Mouse (Mus musculus) lung, postnatal 4 days (tissue): Measurements from ENCODE around the gene Ptger2.
A peak's percentile ranks its signal among the peaks of the same experiment; 100 is the strongest.

Experiments used
- DNase-seq, 2 experiments: peaks; one replicate each; pipeline ENCODE4 v3.0.0; 2021

The Ptger2 gene

GRCm38 (mm10) chr14:45049689-45050418 lies 61.9 kb downstream of the Ptger2 start:
- peak; percentile 56 to 83 for DNase-seq

DNA sequence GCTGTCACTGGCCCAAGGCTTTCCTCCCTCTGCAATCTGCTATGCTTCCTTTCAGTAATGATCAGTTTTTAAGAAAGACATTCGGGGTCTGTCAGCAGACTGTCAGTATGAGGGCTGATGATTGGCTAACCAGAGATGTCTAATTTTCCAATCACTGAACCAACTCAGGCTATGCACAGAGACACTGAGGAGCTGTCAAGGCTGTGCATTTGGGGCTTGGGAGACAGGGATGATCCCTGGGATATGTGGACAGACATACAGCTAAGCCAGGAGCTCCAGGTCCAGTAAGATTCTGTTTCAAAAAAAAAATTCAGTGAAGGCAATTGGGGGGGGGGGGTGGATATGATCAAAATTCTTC lies 62.4 kb downstream of the Ptger2 start:
- DNase-seq, result no peak

DNA sequence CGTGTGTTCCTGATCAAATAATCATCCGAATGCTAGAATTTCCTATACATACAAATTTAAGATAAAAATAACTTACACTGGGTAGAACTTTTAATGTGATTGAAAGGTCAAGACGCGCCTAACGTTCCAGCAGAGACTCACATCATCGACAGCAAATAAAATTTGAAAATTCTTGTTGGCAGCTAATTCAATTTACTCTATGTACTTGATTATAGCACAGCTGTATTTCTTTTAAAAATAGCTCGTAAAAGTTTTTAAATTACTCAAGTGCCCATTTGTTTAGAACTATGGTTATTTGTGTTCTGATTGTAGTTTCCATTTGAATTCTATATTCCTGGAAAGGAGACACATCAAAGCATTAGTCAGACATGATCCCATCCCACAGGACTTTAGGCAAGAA lies 63.1 kb downstream of the Ptger2 start:
- no peak for DNase-seq
